In the genomic region with DNA sequence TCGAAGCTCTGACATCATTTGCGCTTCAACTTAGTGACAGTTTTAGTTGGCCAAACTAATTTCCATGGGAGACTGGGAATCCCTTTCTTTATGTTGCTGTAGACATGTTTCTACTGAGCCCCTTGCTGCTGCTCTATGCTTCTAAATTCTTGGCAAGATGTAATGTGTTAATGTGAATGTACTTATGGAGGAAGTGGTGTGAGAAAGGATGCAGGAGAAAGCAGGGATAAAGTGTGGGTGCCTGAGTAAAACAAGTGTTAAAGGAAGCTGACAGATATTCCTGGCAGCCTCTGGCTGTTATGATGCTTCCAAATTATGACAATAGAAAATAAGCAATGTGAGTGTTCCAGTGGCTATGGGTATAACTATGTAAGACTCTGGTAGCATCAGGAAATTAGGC, we compare ENCODE assay signal across 20 mouse cellular contexts.
"Had no signal": no experiment of that assay in that cellular context is flagged by ENCODE, and none has a peak within 500 bp of the region (broad histone marks: within the 10 kb centered on the region; RNA-seq: fewer than 3 reads in every experiment).

No protein-coding gene starts in this region.

- H3K4me2 ChIP-seq: limb, embryonic 15.5 days; liver, embryonic 11.5 days; lung, embryonic 14.5 days; midbrain, embryonic 12.5 days; midbrain, embryonic 15.5 days; neural tube, embryonic 12.5 days; neural tube, embryonic 15.5 days had no signal

- ATAC-seq: liver, postnatal 0 days; lung, postnatal 0 days; midbrain, embryonic 15.5 days had no signal

- H3K27ac ChIP-seq: kidney, postnatal 0 days; layer of hippocampus, adult 2 months; limb, embryonic 15.5 days; liver, embryonic 14.5 days; macrophage; midbrain, embryonic 12.5 days; midbrain, embryonic 15.5 days; neural tube, embryonic 12.5 days; neural tube, embryonic 15.5 days had no signal

- H3K9me3 ChIP-seq: limb, embryonic 15.5 days; midbrain, embryonic 12.5 days; midbrain, embryonic 15.5 days; neural tube, embryonic 12.5 days; neural tube, embryonic 15.5 days had no signal

- H3K4me3 ChIP-seq: layer of hippocampus, adult 2 months; limb, embryonic 15.5 days; midbrain, embryonic 12.5 days; midbrain, embryonic 15.5 days; neural tube, embryonic 12.5 days; neural tube, embryonic 15.5 days had no signal

- H3K27me3 ChIP-seq: limb, embryonic 15.5 days; midbrain, embryonic 12.5 days; midbrain, embryonic 15.5 days; neural tube, embryonic 12.5 days; neural tube, embryonic 15.5 days had no signal

- H3K36me3 ChIP-seq: limb, embryonic 15.5 days; midbrain, embryonic 12.5 days; midbrain, embryonic 15.5 days; neural tube, embryonic 12.5 days; neural tube, embryonic 15.5 days had no signal

- H3K4me1 ChIP-seq: limb, embryonic 15.5 days; midbrain, embryonic 12.5 days; neural tube, embryonic 12.5 days had no signal

- DNase-seq: kidney, adult 2 months; kidney, postnatal 25 days; layer of hippocampus, adult 9-11 months; liver, postnatal 0 days; lung, embryonic 14.5 days; right cerebral cortex, postnatal 25 days; thymus, adult 2 months; thymus, postnatal 14 days; thymus, postnatal 4 days had no signal

- H3K9ac ChIP-seq: limb, embryonic 15.5 days; liver, embryonic 14.5 days; liver, postnatal 0 days; lung, embryonic 14.5 days; midbrain, embryonic 12.5 days; midbrain, embryonic 15.5 days; neural tube, embryonic 12.5 days; neural tube, embryonic 15.5 days had no signal
